Mouse (Mus musculus): Measurements from ENCODE around the gene Pnpla6.

DNA sequence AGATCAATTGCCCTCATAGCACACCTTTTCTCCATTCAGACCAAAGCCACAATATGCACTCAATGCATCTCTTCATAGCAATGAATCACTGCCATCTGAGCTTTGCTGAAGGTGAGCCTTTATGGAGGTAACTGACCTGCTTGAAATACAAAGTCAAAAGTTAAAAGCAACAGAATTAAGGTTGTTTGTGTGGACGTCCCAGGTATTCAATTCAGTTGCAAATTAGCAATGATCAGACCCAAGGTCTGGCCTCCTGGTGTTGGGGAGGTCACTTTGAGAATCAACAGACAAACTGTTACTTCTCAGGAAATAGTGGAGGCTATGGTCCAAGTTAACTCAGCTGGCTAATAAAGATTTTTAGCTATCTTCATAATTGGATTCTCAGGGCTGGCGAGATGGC, 31.3 kb downstream of the Pnpla6 start:
- no peak for TF ChIP-seq POLR2A (IDR thresholded peaks at IDR 0.05; ENCODE audit: control insufficient read depth, low read depth, low read length)
- TF ChIP-seq CTCF (IDR thresholded peaks at IDR 0.05; ENCODE audit: control insufficient read depth, insufficient read depth, insufficient replicate concordance, low read depth, low read length): no peak
